Mouse (Mus musculus) heart, postnatal 36 days (tissue): Measurements from ENCODE around the gene Slc28a2. TPM values are rescaled to one million over a fixed set of nuclear protein-coding genes. Genes with fewer than 3 reads are reported as not detected.
"Not testable (repeated sequence)": the region's sequence is repeated elsewhere in the genome, so short reads cannot be mapped to it uniquely, and the experiment has no call there.

Experiments
- DNase-seq, 2 experiments: peaks; one replicate each; pipeline ENCODE4 v3.0.0; 2021 to 2022
- intact Hi-C: fragments of 180-260 bp; cut with DNase I; formaldehyde crosslinking; loops from one replicate; pipeline ENCODE4 v1.15.1; 2025
- total RNA-seq, 2 experiments: library from RNA; stranded (reverse); gene quantifications; 2 replicates each; pipeline ENCODE4 v1.2.3; 2021

Gene Slc28a2
- total RNA-seq = 10 to 100 TPM; 21.7 to 22.4 TPM

DNA sequence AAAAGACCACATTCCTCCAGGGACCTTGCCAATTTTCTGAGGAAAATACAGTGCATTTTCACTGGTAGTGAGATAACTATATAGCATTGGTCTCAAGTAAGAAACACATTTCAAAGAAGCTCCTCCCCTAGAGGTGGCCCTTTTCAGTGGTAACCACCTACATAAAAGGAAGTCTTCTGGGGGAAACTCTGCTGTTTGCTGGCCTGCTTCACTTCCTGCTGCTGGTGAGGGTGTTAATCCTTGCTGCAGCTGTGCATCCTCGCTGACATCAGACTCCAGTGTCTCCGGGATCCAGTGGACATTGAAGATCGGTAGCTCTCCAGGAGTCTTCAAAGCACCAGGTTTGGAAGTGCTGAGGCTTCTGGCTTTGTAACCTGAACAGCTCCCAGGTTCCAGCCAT is at the start of gene Slc28a2:
Gene Slc28a2, plus strand, starts transcription at position 278 of the 400 bp plus-strand sequence.
- intact Hi-C loops, DNase-seq: not testable (repeated sequence)

- intact Hi-C loops = loop anchor here (10.0 kb wide), 1 partner anchor 248 kb away; no protein-coding TSS in a partner anchor
- peak; percentile 98 to 99 for DNase-seq
Observed at GRCm38 (mm10) chr2:122377215-122377674, 49.0 kb upstream of the Slc28a2 start.

DNA sequence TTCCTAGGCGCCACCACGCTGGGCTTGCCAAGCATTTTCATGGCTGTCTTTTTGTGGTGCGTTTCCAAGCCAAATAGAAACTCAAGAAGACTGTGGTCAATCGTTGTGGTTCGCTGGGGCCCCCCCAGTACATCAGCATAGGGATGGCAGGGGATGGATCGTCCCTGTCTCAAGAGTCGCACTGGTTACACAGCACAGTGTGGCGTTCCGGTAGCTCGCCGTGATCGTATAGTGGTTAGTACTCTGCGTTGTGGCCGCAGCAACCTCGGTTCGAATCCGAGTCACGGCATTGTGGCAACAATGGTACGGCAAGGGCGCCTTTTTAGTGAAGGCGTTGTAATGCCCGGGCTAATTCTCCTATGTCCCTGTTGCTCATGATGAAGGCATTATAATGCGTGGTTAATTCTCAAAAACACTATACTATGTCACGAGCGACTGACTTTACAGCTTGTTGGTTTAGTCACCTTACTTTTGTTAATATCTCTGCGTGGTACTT is 48.5 kb upstream of the Slc28a2 start:
- DNase-seq = peak; percentile 81 to 82
- intact Hi-C loops = loop anchor here (1.0 to 10.0 kb wide), 3 partner anchors 29 to 247 kb away; no protein-coding TSS in a partner anchor

DNA sequence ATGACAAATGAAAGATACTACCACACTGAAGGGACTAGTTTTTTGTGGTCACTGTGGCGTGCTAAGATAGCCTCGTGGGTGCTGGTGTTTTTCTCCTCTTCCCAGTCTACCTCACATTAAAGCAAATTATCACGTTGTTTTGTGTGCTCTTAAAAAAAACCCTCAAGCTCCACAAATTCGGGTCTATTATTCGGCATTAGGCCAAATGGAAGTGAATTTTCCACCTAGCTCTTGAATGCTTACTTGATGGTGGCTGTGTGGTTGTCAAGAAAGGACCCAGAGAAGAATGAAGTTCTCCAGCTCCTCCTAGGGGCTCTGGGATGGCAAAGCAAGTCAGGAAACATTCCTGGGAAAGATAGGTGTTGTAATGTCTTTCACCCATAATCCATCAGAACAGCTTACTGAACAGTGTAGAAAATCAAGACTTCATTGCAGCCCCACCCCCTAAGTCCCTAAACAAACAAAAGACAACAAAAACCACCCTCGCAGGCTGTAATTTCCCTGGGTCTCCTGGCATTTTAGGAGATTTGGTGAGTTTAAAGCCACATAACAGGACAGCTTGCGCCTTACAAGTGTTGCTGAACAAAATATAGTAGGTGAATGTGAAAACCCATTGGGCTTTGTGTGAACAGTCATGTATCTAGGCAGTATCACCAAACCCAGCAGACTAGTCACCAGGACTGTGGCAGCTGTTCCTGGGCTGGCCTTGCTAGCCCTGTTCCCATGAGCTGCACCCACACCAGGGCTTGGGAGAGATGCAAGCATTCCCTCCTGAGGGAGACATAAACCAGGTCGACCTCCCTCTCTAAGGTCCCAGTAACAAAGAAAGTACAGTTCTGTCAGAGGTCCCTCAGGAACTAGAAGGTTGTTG is 47.6 kb upstream of the Slc28a2 start:
- DNase-seq = no peak
- intact Hi-C loops = loop anchor here (1.0 to 10.0 kb wide), 3 partner anchors 30 to 246 kb away; no protein-coding TSS in a partner anchor

- intact Hi-C loops = loop anchor here (10.0 kb wide), 1 partner anchor 246 kb away; no protein-coding TSS in a partner anchor
- DNase-seq = no peak
Observed at GRCm38 (mm10) chr2:122379292-122379650, 47.0 kb upstream of the Slc28a2 start.

- intact Hi-C loops = loop anchor here (2.0 to 10.0 kb wide), 3 partner anchors 86 to 374 kb away; no protein-coding TSS in a partner anchor
Observed at GRCm38 (mm10) chr2:122380768-122381311, 45.4 kb upstream of the Slc28a2 start.

GRCm38 (mm10) chr2:122381329-122382103 is 44.8 kb upstream of the Slc28a2 start:
- peak in 1 of 2 experiments; percentile 67 for DNase-seq
- intact Hi-C loops = loop anchor here (2.0 to 10.0 kb wide), 3 partner anchors 85 to 373 kb away; no protein-coding TSS in a partner anchor

More at GRCm38 (mm10) chr2:122380768-122381311, 45.4 kb upstream of the Slc28a2 start:
- DNase-seq = peak; percentile 55 to 64

- intact Hi-C loops = loop anchor here (10.0 kb wide), 1 partner anchor 373 kb away; no protein-coding TSS in a partner anchor
- DNase-seq = no peak
Observed at GRCm38 (mm10) chr2:122382121-122382520, 44.2 kb upstream of the Slc28a2 start.

GRCm38 (mm10) chr2:122385095-122385494 is 41.2 kb upstream of the Slc28a2 start:
- intact Hi-C loops = loop anchor here (10.0 kb wide), 1 partner anchor 370 kb away; no protein-coding TSS in a partner anchor
- no peak for DNase-seq

DNA sequence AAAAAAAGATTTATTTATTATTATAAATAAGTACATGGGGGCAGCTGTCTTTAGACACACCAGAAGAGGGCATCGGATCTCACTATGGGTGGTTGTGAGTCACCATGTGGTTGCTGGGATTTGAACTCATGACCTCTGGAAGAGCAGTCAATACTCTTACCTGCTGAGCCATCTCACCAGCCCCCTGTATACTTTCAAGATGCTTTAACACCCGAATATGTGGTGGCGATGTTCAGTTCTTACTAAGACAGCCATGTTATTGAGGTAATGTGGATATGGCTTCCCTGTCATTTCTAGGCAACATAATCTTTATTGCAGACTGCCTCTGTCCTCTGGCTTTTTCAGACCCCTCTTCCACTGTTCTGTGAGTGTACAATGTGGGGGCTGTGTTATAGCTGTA is 39.1 kb upstream of the Slc28a2 start:
- intact Hi-C loops = loop anchor here (10.0 kb wide), 1 partner anchor 368 kb away; no protein-coding TSS in a partner anchor
- DNase-seq = not testable (repeated sequence)

GRCm38 (mm10) chr2:122396150-122396549 is 30.1 kb upstream of the Slc28a2 start:
- DNase-seq = no peak
- intact Hi-C loops = no loop called here

GRCm38 (mm10) chr2:122407607-122408006 is 18.7 kb upstream of the Slc28a2 start:
- intact Hi-C loops = no loop called here
- DNase-seq = no peak

- intact Hi-C loops = no loop called here
Observed at GRCm38 (mm10) chr2:122408928-122409327, 17.3 kb upstream of the Slc28a2 start.

DNA sequence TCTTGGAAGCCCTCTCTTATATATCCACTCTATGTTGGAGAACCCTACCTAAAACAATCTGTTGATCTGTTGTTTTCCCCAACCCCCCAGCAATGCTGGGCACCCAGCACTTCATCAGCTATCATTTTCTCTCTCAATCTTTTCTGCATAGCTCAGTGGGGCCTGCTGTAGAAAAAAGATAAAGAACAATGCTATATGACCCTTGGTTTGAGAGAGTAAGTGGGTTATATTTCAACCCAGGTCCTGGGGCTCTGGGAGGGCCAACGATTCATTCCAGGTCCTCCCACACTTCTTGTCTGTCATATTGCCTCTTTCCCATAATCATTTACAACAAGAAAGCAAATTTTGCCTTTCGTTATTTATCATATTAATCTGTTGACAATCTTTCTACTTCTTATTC is 368 bp downstream of the Slc28a2 start:
- DNase-seq, intact Hi-C loops: not testable (repeated sequence)

More at GRCm38 (mm10) chr2:122408928-122409327, 17.3 kb upstream of the Slc28a2 start:
- DNase-seq = no peak

DNA sequence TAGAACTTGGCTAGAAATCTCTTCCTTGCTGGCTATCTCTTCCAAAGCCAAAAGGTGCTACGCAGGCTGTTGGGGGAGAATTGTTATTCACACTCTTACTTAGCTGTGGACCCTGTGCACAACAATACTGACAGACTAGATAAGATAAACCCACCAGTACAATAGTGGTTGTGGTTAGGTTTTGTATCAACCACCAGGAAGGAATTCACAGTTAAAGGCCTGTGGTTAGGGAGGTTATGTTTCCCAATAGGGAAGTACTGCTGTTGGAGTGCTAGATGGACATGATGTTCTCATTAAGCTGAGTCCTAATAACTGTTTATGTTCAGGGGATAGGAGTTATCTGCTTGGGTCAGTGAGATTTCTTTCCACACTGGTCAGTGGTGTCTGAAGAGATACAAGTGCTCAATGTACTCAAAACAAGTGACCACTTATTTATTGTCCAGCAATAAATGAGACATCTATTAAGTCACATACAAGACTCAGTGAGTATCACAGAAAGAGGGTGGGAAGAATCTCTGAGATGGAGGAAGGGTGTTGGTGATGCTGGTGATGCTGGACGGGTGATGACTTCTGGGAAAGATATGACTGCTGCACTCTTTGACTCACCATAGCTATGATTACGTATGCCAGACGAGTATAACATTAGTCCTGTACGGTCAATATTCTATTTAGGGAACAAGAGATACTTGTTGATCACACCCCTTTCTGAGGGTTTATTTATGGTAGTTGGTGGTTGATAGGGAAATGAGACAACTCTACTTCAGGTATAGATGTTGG is 12.6 kb downstream of the Slc28a2 start:
- DNase-seq, intact Hi-C loops: not testable (repeated sequence)

DNA sequence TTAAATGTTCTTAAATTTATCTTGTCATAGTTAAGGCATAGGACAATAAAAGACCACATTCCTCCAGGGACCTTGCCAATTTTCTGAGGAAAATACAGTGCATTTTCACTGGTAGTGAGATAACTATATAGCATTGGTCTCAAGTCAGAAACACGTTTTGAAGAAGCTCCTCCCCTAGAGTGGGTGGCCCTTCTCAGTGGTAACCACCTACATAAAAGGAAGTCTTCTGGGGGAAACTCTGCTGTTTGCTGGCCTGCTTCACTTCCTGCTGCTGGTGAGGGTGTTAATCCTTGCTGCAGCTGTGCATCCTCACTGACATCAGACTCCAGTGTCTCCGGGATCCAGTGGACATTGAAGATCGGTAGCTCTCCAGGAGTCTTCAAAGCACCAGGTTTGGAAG is 14.2 kb downstream of the Slc28a2 start:
- DNase-seq, intact Hi-C loops: not testable (repeated sequence)

GRCm38 (mm10) chr2:122441000-122441933 is 15.0 kb downstream of the Slc28a2 start:
- intact Hi-C loops = no loop called here
- DNase-seq = no peak

- intact Hi-C loops = no loop called here
- no peak for DNase-seq
Observed at GRCm38 (mm10) chr2:122450351-122450750, 24.1 kb downstream of the Slc28a2 start.
